Mouse (Mus musculus) erythroblast, adult 5-6 weeks (primary cell): ENCODE results near the gene Gm10840. TPM values are rescaled to one million over a fixed set of nuclear protein-coding genes. Genes with fewer than 3 reads are reported as not detected.

Source experiments
- ATAC-seq: replicated peaks from 2 replicates; pipeline ENCODE4 v1.8.0; 2016; ENCODE audit warnings: moderate number of reproducible peaks, mild to moderate bottlenecking, moderate TSS enrichment, inconsistent platforms; ENCODE audit not compliant: poor library complexity, low FRiP score, severe bottlenecking
- total RNA-seq, 2 experiments: library from RNA; stranded (forward) in 1 of 2; stranded (reverse) in 1 of 2; fragments of 150-400 nt in 1 of 2; fragments of 200-764, 138-1000 nt in 1 of 2; gene quantifications; 2 replicates each; pipeline versions ENCODE4 v1.2.3 to v1.2.4; 2015 to 2017; ENCODE audit warnings: low replicate concordance in 2 of 2

Gene Gm10840
- total RNA-seq, 2 experiments from 2014 or later: not detected

DNA sequence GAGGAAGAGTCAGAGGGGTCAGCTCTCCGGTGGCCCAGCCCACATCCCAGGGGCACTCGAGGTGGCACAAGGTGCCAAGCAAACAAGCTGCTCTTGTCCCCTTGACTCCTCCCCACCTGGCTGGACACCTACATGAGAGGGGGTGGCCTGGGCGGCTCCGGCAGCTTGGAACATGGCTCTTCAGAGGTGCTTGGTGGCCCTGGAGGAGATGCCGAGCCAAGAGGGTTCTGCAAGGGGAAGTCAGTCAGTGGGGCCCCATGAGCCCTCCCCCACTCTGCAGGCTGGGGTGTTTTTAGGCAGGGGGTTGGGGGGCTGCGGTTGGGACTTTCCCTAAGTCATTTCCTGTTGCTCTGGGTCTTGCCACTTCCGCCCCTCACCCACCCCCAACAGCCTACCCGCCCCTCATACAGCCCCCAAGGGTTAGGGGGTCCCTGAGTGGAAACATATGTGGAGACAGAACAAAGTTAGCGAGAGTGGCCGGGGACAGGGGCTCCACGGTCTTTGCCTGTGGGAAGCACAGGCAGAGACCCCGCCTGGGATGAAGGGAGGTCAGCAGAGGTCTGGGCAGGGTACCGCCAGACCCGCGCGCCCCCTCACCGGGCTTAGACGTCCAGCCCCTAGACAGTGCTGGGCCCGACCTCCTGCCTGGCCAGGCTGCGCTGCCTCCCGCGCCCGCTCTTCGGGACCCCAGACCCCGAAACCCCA is 1.3 kb upstream of the Gm10840 start:
- no peak for ATAC-seq

DNA sequence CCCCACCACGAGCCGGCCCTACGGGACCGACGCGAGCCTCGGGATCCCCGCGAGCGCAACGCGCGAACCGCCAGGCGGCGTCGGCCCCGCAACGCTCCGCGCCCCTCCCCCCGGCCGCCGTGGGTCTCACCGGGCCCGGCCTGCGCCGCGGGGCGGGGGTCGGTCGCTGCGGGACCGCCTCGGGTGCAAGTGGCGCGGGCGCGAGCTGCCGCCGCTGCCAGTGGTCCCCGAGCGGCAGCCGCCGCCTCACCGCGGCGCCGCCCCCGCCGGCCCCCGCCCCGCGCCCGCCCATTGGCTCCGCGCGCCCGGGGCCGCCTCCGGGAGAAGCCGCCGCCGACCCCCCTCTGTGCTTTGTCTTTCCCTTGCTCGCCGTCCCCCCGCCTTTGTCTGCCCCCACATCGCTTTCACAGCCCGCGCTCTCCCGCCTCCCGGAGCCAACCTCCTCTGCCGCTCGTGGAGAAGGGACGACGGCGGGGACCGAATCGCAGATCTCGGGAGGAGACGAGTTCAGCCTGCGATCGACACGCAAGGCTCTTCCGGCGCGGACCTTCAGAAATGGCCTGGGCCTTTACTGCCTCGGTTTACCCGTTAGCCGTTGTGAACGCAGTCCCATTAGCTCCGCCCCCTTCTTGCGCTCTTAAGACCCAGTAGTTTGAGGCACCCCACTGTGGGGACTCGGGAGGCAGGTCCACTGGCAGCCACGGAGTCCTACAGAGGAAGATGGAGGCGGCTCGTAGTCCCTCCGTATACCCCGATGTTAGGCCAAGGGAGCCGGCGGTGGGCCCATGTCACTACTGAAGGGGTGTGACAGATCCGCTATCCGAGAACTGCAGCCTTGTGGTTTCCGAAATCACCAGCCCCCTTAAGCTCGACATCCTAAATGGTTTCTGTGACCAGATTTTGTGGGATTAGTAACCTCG is 469 bp upstream of the Gm10840 start:
- ATAC-seq: no peak

DNA sequence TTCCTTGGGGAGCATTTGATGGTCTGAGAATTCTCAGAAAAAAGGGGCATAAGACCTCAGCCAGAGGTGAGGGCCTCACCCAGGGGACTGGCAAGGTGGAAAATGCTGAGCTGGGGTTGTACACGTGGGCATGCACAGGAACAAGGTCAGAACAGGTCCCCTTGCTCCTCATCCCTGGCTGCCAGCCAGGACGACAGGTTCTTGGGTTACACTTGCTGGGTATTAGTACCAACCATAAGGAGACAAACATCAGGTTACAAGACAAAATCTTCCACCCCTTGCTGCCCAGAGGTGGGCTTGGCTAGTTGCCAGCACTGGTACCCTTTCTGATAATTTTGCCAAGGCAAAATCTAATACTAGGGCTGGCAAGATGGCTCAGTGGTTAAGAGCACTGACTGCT is 1.6 kb downstream of the Gm10840 start:
- ATAC-seq: no peak

DNA sequence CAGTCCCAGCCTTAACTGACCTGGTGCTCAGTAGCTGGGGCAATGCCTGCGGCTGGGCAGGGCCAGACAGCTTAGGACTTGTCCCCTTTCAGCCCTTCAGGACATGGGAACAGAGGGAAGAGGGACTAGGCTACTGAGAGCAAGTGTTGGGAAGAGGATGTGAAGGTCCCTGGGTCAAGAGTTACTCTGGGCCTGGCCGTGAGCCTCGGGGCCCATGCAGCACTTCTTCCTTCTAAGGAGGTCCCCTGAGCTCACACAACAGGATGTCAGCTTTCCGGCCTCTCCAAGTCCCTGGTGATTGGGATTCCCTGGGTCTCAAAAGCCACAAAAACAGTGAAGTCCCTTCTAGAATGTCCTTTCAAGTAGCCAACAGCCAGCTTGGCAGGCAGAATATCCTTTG is 2.9 kb downstream of the Gm10840 start:
- no peak for ATAC-seq

DNA sequence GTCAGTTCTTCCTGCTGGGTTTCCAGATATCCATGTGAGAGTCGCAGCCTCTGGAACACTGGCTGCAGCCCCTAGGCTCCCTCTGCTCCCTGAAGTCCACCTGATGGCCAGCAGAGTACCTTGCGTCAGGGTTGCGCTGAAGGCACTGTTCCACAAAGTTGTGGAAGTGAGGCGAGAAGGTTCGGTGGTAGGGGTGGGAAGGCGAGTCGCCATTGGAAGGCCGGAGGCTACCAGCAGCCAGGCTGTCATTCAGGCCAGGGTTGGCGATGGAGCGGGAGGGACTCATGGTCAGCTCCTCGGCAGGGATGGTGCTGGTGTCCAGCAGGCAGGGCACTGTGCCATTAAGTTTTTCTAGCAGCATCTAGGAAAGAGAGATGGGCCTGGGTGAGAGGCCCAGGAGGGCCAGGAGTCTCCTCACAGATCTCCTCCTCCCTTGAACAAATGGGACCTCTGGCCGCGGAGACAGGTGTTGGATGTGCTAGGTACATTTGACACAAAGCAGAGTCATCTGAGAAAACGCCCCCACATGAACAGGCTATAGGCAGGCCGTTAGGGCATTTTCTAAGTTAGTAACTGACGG is 4.0 kb downstream of the Gm10840 start:
- ATAC-seq: no peak

DNA sequence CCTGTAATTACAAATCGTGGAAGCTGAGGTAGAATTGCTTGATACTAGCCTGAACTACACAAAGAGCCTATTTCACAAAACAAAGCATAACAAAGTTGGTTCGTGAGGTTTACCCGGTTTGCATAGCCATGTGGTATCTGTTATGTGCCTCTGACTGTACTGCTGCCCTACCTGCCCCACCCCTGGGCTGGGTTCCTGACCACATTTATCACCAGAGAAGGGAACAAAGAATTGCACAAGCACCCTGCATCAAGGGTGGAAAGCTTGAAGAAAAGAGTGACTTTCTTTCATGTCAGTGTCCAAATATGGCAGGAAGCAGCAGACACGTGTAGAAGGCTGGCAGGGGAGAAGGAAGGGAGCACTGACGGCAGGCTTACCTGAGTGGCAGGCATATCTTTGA is 6.8 kb downstream of the Gm10840 start:
- ATAC-seq: no peak

DNA sequence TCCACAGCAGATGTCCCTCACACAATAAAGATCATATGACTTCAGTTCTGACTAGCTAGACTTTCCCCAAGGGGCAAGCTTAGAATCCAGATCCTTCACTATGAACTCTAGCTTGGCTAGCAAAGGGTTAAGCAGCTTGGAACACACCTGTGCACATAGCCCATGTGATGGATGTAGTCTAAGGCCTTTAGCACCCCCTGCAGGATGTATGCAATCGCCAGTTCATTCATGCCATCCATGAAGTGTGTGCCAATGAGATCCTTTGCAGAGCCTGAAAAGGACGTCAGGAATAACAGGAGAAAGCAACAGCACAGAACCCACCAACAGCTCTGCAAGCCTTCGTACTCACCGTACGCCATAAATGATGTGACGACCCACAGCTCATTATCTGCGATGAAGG is 10.2 kb downstream of the Gm10840 start:
- no peak for ATAC-seq

DNA sequence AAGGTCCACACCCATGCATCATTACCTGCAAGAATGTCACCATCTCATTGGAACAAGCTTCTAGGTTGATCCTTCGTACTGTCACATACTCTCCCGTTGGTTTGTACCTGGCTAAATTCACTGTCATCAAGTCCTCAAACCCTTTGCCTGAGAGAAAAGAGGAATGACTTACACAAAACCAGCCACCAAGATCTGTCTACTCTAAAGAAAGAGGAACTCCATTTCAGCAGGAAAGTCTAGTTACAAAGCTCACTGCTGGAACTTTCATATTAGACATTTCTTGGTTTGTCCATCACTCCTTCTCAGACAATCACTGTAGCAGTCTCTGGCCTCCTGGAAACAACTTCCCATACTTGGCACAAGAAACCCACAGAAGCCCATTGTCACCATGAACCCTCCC is 12.6 kb downstream of the Gm10840 start:
- no peak for ATAC-seq

DNA sequence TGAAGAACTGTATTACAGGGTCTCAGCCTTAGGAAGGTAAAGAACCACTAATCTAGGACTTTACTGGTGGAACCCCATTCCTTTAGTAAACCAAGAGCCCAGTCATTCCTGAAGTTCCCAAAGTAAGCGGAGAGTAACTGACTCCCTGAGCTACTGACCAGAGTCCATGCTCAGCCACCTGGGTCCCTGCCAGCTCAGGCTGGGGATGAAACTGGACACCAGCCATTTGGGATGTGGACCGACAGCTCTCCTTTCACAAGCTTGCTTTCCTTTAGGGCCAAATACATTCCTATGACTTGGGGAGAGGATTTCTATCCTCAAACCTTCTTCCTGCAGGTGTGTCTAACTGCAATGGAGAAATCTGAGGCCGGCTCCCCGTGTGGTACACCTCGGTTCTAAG is 13.7 kb downstream of the Gm10840 start:
- ATAC-seq: no peak

- no peak for ATAC-seq
Observed at GRCm38 (mm10) chr11:106175081-106175480, 14.4 kb downstream of the Gm10840 start.

DNA sequence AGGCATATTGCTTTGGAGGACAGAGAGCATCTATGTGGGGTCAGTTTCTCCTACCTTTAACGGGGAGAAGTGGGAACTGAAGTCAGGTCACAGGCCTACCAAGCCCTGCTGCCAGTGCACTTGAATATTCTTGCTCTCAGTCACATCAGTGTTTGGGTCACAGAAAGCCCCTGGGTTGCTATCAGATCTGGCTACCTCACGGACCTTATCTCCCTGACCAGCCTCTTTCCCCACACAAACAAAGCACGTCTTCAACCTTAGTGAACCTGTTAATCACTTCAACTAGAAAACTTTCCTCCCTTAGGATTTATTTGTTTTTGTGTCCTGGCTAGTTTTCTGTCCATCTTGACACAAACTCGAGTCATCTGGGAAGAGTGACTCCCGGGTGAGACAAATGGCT is 15.7 kb downstream of the Gm10840 start:
- no peak for ATAC-seq

- peak; percentile 85 for ATAC-seq
Observed at GRCm38 (mm10) chr11:106178036-106178782, 17.6 kb downstream of the Gm10840 start.

- no peak for ATAC-seq
Observed at GRCm38 (mm10) chr11:106179711-106180448, 19.2 kb downstream of the Gm10840 start.

DNA sequence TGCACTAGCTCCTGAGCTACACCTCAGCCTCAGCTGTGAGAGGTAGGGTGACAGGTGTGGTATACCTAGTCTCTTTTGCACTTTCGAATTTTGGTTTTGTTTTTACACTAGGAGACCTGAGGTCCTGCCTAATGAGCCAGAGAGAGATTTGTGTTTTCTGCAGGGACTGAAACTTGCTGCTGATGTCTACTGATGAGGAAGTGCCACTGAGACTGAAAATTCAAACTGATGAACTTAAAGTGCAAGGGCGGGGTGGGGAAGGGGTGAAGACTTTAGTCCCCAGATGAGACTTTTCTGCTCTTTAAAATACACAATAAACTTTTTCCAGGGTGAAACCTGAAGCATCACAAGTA is 19.8 kb downstream of the Gm10840 start:
- ATAC-seq: no peak

DNA sequence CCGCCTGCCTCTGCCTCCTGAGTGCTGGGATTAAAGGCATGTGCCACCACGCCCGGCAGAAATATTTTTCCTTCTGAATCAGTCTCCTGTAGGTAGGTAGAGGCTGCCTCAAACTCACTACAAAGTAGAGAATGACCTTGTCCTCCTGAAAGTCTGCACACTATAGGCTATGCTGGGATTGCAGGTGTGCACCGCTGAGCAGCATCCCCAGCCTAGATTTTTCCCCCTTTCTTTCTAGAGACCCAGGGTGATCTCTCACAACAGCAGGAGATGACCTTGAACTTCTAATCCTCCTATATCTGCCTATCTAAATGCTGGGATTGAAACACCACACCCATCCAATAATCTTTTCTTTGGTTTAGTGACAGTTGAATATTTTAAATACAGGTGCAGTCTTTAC is 26.7 kb downstream of the Gm10840 start:
- no peak for ATAC-seq

DNA sequence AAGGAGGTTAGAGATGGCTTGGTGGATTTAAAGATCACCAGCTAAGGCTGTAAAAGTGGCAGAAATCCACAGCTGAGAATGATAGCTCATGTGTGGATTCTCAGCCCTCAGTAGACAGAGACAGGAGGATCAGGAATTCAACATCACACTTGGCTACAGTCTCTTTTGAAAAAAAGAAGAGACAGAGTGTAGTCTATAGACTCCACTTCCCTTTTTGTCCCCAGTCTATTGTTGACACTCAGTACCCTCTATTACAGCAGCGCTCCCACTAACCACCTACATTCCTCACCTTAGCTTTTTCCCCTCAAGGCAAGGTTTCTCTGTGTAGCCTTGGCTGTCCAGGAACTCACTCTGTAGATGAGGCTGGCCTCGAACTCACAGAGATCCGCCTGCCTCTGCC is 31.1 kb downstream of the Gm10840 start:
- no peak for ATAC-seq

- no peak for ATAC-seq
Observed at GRCm38 (mm10) chr11:106192241-106192640, 31.6 kb downstream of the Gm10840 start.

GRCm38 (mm10) chr11:106192657-106193370 is 32.2 kb downstream of the Gm10840 start:
- ATAC-seq: peak; percentile 54
